Mouse (Mus musculus): ENCODE results near the gene Efr3b.

The Efr3b gene

GRCm38 (mm10) chr12:4038061-4039041 lies at the start of gene Efr3b:
TSS of gene Efr3b (minus strand) at chr12:4038915.
- ATAC-seq (ENCODE audit: insufficient number of reproducible peaks, low FRiP score, low TSS enrichment): peak; percentile 74

GRCm38 (mm10) chr12:4083441-4083840 lies 44.7 kb upstream of the Efr3b start:
- ATAC-seq (ENCODE audit: insufficient number of reproducible peaks, low FRiP score, low TSS enrichment): no peak

GRCm38 (mm10) chr12:4082132-4083001 lies 43.7 kb upstream of the Efr3b start, which contains the start of gene Dnajc27:
TSS of gene Dnajc27 (plus strand) at chr12:4082583.
- peak; percentile 91 for ATAC-seq (ENCODE audit: insufficient number of reproducible peaks, low FRiP score, low TSS enrichment)

GRCm38 (mm10) chr12:4080311-4080710 lies 41.6 kb upstream of the Efr3b start:
- ATAC-seq (ENCODE audit: insufficient number of reproducible peaks, low FRiP score, low TSS enrichment): no peak

DNA sequence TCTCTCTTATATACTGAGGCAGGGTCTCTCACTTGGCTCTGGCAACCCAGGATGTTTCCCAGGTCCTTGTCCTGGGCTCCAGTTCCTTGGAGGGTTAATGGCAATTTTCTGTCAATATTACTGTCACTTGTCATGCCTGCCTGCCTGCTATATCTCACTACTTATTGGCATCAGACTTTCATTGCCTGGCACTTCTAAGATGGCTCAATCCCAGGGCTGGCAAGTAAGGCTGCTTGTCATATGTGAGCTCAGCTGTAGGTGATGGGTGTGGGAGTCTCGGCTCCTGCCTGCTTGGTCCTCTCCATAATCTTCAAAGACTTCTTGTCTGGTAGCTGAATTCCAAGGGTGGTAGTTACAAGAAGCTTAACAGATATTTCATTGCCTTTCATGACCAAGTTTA lies 39.4 kb upstream of the Efr3b start:
- no peak for ATAC-seq (ENCODE audit: insufficient number of reproducible peaks, low FRiP score, low TSS enrichment)

DNA sequence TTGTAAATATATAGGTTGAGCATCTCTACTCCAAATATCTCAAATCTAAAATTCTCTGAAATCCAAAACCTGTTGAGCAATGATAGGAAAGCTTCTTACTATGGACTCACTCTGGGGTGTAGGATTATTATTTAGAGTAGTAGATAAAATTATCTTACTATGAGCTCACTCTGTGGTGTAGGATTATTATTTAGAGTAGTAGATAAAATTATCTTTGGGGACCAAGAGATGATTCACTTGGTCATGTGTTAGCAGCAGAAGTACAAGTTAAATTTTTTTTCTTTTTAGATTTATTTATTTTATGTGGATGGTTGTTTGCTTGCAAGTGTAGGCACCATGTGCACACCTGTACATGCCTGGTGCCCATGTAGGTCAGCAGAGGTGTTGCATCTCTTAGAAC lies 37.7 kb upstream of the Efr3b start:
- ATAC-seq (ENCODE audit: insufficient number of reproducible peaks, low FRiP score, low TSS enrichment): no peak

DNA sequence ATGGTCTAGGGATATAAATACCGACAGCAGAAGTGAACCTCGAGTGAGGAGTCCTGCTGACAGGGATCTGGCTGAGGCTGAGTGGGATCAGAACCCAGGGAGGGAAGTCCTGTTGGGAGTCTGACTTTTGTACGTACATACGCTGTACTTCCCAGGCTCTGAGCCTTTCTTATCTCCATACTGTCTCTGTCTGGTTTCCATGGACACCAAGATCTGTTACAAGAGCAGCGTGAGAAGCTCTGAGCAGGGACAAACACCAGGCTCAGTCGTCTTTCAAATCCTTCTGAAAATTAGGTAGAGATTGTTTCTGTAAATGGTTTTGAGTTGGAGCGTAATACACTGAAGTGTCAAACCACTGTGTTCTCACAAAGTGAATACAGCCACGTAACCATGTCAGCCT lies 36.7 kb upstream of the Efr3b start:
- no peak for ATAC-seq (ENCODE audit: insufficient number of reproducible peaks, low FRiP score, low TSS enrichment)

GRCm38 (mm10) chr12:4071671-4072070 lies 33.0 kb upstream of the Efr3b start:
- ATAC-seq (ENCODE audit: insufficient number of reproducible peaks, low FRiP score, low TSS enrichment): peak; percentile 15; the same call in 1 of the 2 replicates

DNA sequence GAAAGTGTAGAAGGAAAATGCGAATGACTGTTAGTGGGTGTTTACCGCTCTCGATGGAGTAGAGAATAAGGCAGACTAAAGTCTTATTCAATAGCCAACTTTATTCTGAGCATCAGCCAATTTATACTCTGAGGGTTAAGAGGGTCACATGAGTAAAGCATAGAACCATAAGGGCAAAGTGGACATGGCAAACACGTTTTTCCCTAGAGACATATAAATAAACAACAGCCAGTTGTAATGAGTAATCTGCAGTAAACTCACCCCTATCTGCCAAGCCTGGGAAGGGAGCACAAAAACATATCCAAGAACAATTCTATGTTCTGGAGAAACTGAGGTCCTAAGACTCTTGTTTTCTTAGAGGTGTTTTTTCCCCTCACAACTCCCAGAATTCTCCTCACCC lies 29.8 kb upstream of the Efr3b start:
- ATAC-seq (ENCODE audit: insufficient number of reproducible peaks, low FRiP score, low TSS enrichment): no peak

GRCm38 (mm10) chr12:4066681-4067459 lies 28.2 kb upstream of the Efr3b start:
- no peak for ATAC-seq (ENCODE audit: insufficient number of reproducible peaks, low FRiP score, low TSS enrichment)

DNA sequence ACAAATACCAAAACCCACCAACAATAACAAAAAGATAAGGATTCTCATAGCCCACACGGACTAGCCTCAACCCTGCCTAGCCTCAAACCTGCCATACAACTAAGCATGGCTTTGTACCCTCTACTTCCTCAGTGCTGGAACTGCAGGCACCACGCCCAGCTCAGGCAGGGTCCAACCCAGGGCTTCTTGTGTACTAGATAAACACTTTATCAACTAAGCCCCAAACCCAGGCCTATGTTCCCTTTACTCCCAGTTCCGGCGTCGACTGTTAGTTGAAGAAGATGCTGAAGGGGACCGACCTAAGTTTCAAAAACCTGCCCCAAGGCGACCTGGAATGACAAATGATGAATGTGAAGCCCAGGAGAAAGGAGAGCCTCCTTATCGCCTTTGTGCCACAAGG lies 27.2 kb upstream of the Efr3b start:
- no peak for ATAC-seq (ENCODE audit: insufficient number of reproducible peaks, low FRiP score, low TSS enrichment)

DNA sequence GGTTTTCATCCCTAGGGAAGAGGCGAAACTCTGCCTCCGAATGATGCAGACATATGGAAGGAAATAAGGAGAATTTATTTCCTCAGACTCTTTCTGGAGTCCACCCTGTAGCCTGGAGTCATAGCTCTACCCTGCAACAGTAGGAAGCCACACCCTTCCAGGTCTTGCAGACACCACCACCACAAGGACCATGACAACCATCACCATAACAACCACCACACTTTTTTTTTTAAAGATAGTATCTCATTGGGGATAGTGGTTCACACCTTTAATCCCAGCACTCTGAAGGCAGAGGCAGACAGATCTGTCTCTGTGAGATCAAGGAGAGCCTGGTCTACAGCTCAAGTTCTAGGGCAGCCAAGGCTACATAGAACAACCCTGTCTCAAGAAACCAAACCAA lies 26.8 kb upstream of the Efr3b start:
- no peak for ATAC-seq (ENCODE audit: insufficient number of reproducible peaks, low FRiP score, low TSS enrichment)

DNA sequence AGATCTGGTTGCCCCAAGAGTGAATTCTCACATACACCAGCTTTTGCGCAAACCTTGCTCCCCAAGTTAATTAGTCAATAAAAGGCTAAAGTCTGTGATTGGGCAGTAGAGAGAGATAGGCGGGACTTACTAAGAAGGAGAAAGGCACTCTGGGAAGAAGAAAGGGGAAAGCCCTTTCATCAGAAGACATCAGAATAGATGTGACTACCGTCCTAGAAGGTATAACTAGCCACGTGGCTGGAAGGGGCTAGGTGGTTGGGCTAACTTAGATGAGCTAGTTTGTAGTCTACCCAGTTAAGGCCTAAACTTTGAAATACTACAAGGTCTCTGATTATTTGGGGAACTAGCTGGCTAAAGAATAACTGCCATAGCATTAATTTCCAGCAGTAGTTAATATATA lies 21.0 kb upstream of the Efr3b start:
- no peak for ATAC-seq (ENCODE audit: insufficient number of reproducible peaks, low FRiP score, low TSS enrichment)

GRCm38 (mm10) chr12:4058321-4058720 lies 19.6 kb upstream of the Efr3b start:
- no peak for ATAC-seq (ENCODE audit: insufficient number of reproducible peaks, low FRiP score, low TSS enrichment)

DNA sequence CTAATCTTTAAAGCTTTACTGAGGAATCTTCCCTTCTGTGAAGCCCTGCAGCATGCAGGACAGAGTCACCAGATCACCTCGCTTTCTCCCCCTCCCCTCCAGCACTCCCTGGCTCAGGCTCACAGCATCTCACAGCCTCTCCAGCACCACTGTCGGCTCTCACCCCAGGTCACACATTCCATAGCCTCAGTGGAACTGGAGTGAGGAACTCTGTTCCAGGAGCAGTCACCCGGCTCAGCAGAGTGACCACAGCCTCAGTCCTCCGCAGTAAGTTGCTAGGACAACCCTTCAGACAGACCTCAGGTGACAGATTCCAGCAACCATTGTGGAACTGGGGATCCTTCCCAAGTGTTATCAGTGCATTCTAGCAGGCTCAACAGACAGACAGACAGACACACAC lies 16.1 kb upstream of the Efr3b start:
- ATAC-seq (ENCODE audit: insufficient number of reproducible peaks, low FRiP score, low TSS enrichment): no peak

GRCm38 (mm10) chr12:4053643-4054042 lies 14.9 kb upstream of the Efr3b start:
- no peak for ATAC-seq (ENCODE audit: insufficient number of reproducible peaks, low FRiP score, low TSS enrichment)

DNA sequence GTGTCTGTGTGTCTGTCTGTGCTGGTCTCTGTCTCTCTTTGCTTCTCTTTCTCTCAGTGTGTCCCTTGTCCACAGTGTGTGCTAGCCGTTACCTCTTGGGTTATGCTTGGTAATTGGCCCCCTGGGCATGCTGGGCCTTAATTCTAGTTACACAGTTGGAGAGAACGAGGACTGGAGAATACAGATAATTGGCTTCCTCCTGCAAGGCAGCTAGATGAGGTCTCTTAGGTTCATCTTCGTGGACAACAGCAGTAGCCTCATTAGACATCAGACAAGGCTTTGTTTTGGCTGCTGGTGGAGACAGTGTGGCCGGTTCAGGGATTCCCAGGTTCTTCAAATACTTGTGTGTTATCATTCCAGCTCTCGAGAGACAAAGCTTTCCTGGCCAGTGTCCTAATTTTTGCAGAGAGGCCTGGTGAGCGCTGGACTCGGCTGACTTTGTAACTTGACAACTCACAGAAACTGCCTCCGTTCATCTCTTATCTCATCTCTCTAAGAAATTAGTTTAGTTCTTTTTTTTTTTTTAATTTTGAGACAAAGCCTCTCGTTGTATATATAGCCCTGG lies 12.2 kb upstream of the Efr3b start:
- no peak for ATAC-seq (ENCODE audit: insufficient number of reproducible peaks, low FRiP score, low TSS enrichment)

DNA sequence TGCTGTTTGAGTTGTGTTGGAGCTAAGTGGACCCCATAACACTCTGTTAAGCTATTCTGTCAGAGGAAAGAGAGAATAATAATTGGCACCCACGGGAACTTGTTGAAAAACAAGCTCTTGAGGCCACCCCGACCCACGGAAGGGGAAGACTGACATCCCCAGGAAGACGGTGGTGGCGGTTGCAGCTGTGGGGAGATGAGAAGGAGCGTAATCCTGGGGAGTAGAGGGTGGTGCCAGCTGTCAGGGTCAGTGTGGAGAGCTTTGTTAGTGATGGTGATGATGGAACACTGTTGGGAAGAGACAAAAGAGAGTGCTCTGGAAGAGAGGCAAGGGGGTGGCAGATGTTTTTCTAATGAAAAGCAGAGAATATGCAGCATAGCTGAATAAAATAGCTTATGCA lies 9.3 kb upstream of the Efr3b start:
- no peak for ATAC-seq (ENCODE audit: insufficient number of reproducible peaks, low FRiP score, low TSS enrichment)

DNA sequence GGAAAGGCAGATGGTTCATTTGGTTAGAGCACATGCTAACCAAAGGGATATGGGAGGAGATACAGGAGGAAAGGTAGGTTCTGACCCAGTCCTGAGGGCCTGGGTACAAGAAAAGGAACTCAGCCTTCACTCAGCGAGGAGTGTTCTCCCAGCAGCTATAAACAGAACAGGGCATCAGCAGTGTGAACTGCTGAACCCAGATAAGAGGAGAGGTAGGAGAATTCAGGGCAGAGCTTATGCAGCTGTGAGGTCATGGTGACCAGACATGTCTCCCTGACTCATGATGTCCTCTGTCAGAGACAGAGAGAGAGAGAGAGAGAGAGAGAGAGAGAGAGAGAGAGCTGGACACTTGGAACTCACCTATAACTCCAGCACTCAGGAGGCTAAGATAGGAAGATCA lies 7.3 kb upstream of the Efr3b start:
- ATAC-seq (ENCODE audit: insufficient number of reproducible peaks, low FRiP score, low TSS enrichment): no peak

DNA sequence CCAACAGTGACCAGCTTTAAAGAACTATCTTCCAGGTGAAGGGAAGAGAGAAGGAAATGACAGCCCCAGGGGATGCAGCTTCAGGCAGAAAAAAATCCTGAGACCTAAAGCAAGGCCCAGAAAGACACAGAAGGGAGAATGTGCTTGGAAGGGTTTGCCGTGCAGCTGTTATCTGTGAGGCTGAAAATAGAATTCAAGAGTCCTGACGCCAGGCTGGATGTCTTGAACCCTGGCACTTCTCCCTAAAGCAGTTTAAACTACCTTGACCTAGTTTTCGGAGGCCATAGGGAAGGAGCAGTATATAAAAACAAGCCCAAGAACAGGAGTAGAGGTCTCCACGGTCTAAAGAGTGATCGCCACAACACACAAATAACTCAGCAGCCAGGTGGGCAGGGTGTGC lies 3.7 kb upstream of the Efr3b start:
- no peak for ATAC-seq (ENCODE audit: insufficient number of reproducible peaks, low FRiP score, low TSS enrichment)

All from cerebellum, adult (tissue).